Mouse (Mus musculus): ENCODE measurements at regions not wholly inside any gene's neighbourhood (a gene's known extent, or its start where the extent isn't known, plus 50 kb on each side); places are given as distances from the start of the nearest gene placed in this dataset.

GRCm38 (mm10) chr14:64546787-64547186, 442.7 kb downstream of the Prss52 start:
- 2% methylated on average over 4 of the region's 4 CpGs for WGBS
- Histone ChIP-seq H3K27me3 (replicated peaks) (no peaks in the 10 kb centered on the region), H3K9ac (no peak overlapping the region), H3K27ac (no peak overlapping the region), H3K36me3 (no peaks in the 10 kb centered on the region), H3K4me3 (replicated peaks) (no peak overlapping the region), H3K9me3 (no peaks in the 10 kb centered on the region), H3K4me1 (no peaks in the 10 kb centered on the region), H3K4me2 (no peak overlapping the region)
- ATAC-seq (ENCODE audit: insufficient read depth, low FRiP score, low read depth): no peak

DNA sequence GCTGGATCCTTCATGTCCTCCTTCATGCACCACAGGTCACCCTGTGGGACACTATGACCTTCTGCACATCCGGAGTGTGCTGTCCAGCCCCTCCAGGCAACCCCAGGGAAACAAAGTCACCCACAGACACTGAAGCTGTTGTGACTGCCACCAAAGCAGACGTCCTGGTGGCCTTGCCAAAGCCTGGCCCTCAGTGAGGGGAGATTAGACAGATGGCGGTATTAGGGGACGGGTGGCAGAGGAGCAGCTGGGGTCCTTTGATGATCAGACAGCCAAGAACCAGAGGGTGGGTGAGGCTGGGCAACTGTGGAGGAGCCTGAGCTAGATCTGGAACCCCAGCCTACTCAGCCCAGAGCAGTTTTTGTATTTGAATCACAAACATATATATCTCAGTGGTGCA, 448.9 kb downstream of the Prss52 start:
- Histone ChIP-seq H3K27me3 (replicated peaks) (no peaks in the 10 kb centered on the region), H3K9me3 (no peaks in the 10 kb centered on the region), H3K9ac (no peak overlapping the region), H3K4me3 (replicated peaks) (no peak overlapping the region), H3K4me2 (no peak overlapping the region), H3K36me3 (no peaks in the 10 kb centered on the region), H3K4me1 (no peaks in the 10 kb centered on the region), H3K27ac (no peak overlapping the region)
- WGBS: 63% methylated on average over 4 of the region's 4 CpGs
- ATAC-seq (ENCODE audit: insufficient read depth, low FRiP score, low read depth): no peak

DNA sequence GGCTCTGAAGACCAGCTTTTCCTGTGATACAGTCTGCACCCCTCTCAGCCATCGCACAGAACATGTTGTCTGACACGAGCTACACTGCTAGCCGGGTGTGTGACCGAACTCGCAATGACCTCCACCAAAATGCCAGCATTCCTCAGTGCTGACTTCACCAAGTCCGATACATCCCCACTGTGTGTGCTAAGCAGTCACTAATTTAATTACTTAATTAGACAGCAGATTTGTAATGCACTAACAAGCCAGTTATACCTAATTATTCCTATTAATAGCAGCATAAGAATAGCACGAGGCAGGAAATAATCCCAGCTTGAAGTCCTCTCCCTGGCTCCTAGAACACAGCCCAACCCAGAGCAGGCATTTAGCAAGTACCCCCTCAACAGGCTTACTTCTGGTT, 452.0 kb downstream of the Prss52 start:
- no peaks in the 10 kb centered on the region for H3K27me3 ChIP-seq (replicated peaks)
- WGBS: 82% methylated on average over 7 of the region's 7 CpGs
- no peak overlapping the region for H3K4me3 ChIP-seq (replicated peaks)
- no peak overlapping the region for H3K9ac ChIP-seq
- no peaks in the 10 kb centered on the region for H3K4me1 ChIP-seq
- H3K27ac ChIP-seq: no peak overlapping the region
- H3K4me2 ChIP-seq: no peak overlapping the region
- no peak for ATAC-seq (ENCODE audit: insufficient read depth, low FRiP score, low read depth)
- H3K9me3 ChIP-seq: no peaks in the 10 kb centered on the region
- H3K36me3 ChIP-seq: no peaks in the 10 kb centered on the region

DNA sequence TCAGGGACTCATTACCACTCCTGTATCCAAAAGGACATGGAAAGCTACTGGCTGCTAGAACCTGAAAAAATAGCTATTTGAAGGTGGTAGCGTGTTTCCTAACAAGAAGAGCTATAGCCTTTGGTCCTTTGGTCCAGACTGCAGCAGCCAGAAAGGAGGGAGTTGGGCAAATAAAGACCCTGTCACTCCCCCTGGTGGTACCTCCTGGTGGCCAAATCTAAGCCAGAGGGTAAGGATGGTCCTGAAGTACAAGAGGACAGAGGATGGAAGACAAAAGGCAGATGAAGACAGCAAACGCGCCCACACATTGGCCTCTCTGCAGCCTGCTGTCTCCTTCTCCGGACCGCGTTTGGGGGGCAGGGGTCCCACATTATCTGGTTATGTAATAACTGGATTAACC, 453.4 kb downstream of the Prss52 start:
- Histone ChIP-seq H3K4me1 (no peaks in the 10 kb centered on the region), H3K4me2 (no peak overlapping the region), H3K9me3 (no peaks in the 10 kb centered on the region), H3K27ac (no peak overlapping the region), H3K4me3 (replicated peaks) (no peak overlapping the region), H3K36me3 (no peaks in the 10 kb centered on the region), H3K27me3 (replicated peaks) (no peaks in the 10 kb centered on the region), H3K9ac (no peak overlapping the region)
- 75% methylated on average over 6 of the region's 6 CpGs for WGBS
- no peak for ATAC-seq (ENCODE audit: insufficient read depth, low FRiP score, low read depth)

DNA sequence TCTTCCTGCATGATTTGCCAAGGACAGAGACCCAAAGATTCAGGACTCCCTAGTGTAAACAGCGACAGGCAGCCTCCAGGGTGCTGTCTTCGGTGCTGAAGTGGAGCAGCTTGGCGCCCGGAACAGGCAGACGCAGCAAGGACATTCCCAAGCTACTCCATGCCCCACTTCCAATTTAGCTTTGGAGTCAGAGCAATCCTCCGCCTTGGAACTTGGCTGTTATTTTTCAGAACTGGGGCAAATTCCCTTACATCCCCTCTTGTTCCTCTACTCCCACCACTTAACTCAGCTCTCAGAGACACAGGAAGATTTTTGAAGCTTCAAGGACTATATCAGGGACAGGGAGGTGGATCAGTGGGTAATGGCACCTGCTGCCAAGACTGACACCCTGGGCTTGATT, 464.6 kb downstream of the Prss52 start:
- no peaks in the 10 kb centered on the region for H3K36me3 ChIP-seq
- no peaks in the 10 kb centered on the region for H3K9me3 ChIP-seq
- no peak overlapping the region for H3K4me3 ChIP-seq (replicated peaks)
- no peak overlapping the region for H3K4me2 ChIP-seq
- 5% methylated on average over 6 of the region's 6 CpGs for WGBS
- H3K9ac ChIP-seq: no peak overlapping the region
- no peak for ATAC-seq (ENCODE audit: insufficient read depth, low FRiP score, low read depth)
- no peaks in the 10 kb centered on the region for H3K27me3 ChIP-seq (replicated peaks)
- no peaks in the 10 kb centered on the region for H3K4me1 ChIP-seq
- H3K27ac ChIP-seq: no peak overlapping the region

DNA sequence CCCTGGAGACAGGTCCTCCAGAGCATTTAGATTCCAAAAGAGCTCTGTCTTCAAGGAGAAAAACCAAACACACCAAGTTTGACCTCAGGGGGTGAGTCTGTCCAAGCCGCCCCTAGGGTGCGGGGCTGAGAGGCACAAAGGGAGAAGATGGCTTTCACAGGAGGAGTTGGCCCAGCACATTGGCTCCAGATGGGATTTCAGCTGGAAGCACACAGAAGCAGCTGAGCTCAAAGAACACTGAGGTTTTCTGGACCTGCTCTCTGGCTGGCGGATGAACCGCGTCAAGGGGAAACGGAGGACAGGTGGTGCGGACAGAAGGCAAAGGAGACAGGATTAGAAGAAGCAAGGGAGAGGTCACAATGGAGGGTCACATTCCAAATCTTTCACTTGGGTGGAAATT, 466.9 kb downstream of the Prss52 start:
- Histone ChIP-seq H3K27ac (no peak overlapping the region), H3K27me3 (replicated peaks) (no peaks in the 10 kb centered on the region), H3K4me1 (no peaks in the 10 kb centered on the region), H3K9me3 (no peaks in the 10 kb centered on the region), H3K4me2 (no peak overlapping the region), H3K36me3 (no peaks in the 10 kb centered on the region), H3K4me3 (replicated peaks) (no peak overlapping the region), H3K9ac (no peak overlapping the region)
- WGBS: 81% methylated on average over 7 of the region's 7 CpGs
- ATAC-seq (ENCODE audit: insufficient read depth, low FRiP score, low read depth): no peak

GRCm38 (mm10) chr14:64572756-64573155, 468.7 kb downstream of the Prss52 start:
- Histone ChIP-seq H3K9me3 (no peaks in the 10 kb centered on the region), H3K4me2 (no peak overlapping the region), H3K27me3 (replicated peaks) (no peaks in the 10 kb centered on the region), H3K36me3 (no peaks in the 10 kb centered on the region), H3K4me1 (no peaks in the 10 kb centered on the region), H3K4me3 (replicated peaks) (no peak overlapping the region), H3K9ac (no peak overlapping the region), H3K27ac (no peak overlapping the region)
- 75% methylated on average over 2 of the region's 2 CpGs for WGBS
- no peak for ATAC-seq (ENCODE audit: insufficient read depth, low FRiP score, low read depth)

GRCm38 (mm10) chr14:64573773-64574172, 469.7 kb downstream of the Prss52 start:
- 64% methylated on average over 5 of the region's 5 CpGs for WGBS
- no peaks in the 10 kb centered on the region for H3K27me3 ChIP-seq (replicated peaks)
- no peaks in the 10 kb centered on the region for H3K4me1 ChIP-seq
- no peak overlapping the region for H3K4me3 ChIP-seq (replicated peaks)
- H3K9me3 ChIP-seq: no peaks in the 10 kb centered on the region
- H3K36me3 ChIP-seq: no peaks in the 10 kb centered on the region
- H3K9ac ChIP-seq: no peak overlapping the region
- no peak overlapping the region for H3K27ac ChIP-seq
- no peak overlapping the region for H3K4me2 ChIP-seq
- ATAC-seq (ENCODE audit: insufficient read depth, low FRiP score, low read depth): no peak

- no peak overlapping the region for H3K4me2 ChIP-seq
- WGBS: 47% methylated on average over 7 of the region's 7 CpGs
- no peak overlapping the region for H3K4me3 ChIP-seq (replicated peaks)
- no peaks in the 10 kb centered on the region for H3K9me3 ChIP-seq
- 0 out of 2 replicates have a peak, but pooled peaks cover 3% of the 10 kb centered on the region for H3K27me3 ChIP-seq (replicated peaks)
- no peaks in the 10 kb centered on the region for H3K36me3 ChIP-seq
- no peaks in the 10 kb centered on the region for H3K4me1 ChIP-seq
- no peak for ATAC-seq (ENCODE audit: insufficient read depth, low FRiP score, low read depth)
- H3K9ac ChIP-seq: no peak overlapping the region
- H3K27ac ChIP-seq: no peak overlapping the region
Measured at GRCm38 (mm10) chr14:64574277-64574676, 470.2 kb downstream of the Prss52 start.

GRCm38 (mm10) chr14:64574773-64575172, 470.7 kb downstream of the Prss52 start:
- Histone ChIP-seq H3K4me3 (replicated peaks) (no peak overlapping the region), H3K36me3 (no peaks in the 10 kb centered on the region), H3K9ac (no peak overlapping the region), H3K4me1 (no peaks in the 10 kb centered on the region), H3K27ac (no peak overlapping the region), H3K9me3 (no peaks in the 10 kb centered on the region), H3K27me3 (replicated peaks) (0 out of 2 replicates have a peak, but pooled peaks cover 8% of the 10 kb centered on the region), H3K4me2 (no peak overlapping the region)
- WGBS: 60% methylated on average over 6 of the region's 6 CpGs
- ATAC-seq (ENCODE audit: insufficient read depth, low FRiP score, low read depth): no peak

- Histone ChIP-seq H3K27me3 (replicated peaks) (peaks cover 20% of the 10 kb centered on the region; the same call in 1 of the 2 replicates), H3K4me2 (no peak overlapping the region), H3K4me3 (replicated peaks) (no peak overlapping the region), H3K4me1 (no peaks in the 10 kb centered on the region), H3K27ac (no peak overlapping the region), H3K9me3 (no peaks in the 10 kb centered on the region), H3K9ac (no peak overlapping the region), H3K36me3 (no peaks in the 10 kb centered on the region)
- no peak for ATAC-seq (ENCODE audit: insufficient read depth, low FRiP score, low read depth)
- whole genome bisulfite sequencing: 61% methylated on average over 4 of the region's 4 CpGs
Measured at GRCm38 (mm10) chr14:64575954-64576353, 471.9 kb downstream of the Prss52 start.

- Histone ChIP-seq H3K27ac (no peak overlapping the region), H3K4me2 (no peak overlapping the region), H3K4me3 (replicated peaks) (no peak overlapping the region), H3K4me1 (no peaks in the 10 kb centered on the region), H3K9ac (no peak overlapping the region), H3K9me3 (no peaks in the 10 kb centered on the region), H3K27me3 (replicated peaks) (peaks cover 43% of the 10 kb centered on the region), H3K36me3 (no peaks in the 10 kb centered on the region)
- no peak for ATAC-seq (ENCODE audit: insufficient read depth, low FRiP score, low read depth)
- 72% methylated on average over 4 of the region's 4 CpGs for WGBS
Measured at GRCm38 (mm10) chr14:64580086-64580485, 476.0 kb downstream of the Prss52 start.

DNA sequence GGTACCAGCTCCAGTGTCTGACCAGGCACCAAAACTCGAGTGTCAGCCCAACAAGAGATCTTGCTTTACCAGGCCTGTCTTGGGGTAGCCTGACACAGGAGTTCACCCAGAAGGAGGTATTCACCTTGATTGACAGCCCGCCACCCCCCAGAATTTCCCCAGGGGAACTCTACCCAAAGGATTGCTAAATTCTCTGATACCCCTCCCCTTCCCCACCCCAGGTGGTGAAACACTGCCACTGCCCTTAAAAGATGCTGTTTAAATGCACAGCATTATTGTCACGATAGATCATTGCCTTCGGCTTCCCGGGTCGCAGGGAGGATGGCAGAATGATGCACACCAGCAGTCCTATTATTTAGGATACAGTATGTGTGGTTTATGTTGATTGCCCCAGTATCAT, 476.8 kb downstream of the Prss52 start:
- Histone ChIP-seq H3K36me3 (no peaks in the 10 kb centered on the region), H3K4me3 (replicated peaks) (no peak overlapping the region), H3K27me3 (replicated peaks) (peaks cover 51% of the 10 kb centered on the region), H3K4me2 (no peak overlapping the region), H3K9ac (no peak overlapping the region), H3K27ac (no peak overlapping the region), H3K9me3 (no peaks in the 10 kb centered on the region), H3K4me1 (no peaks in the 10 kb centered on the region)
- 46% methylated on average over 6 of the region's 6 CpGs for WGBS
- no peak for ATAC-seq (ENCODE audit: insufficient read depth, low FRiP score, low read depth)

Measured in stomach, embryonic 15.5 days (tissue).